Mouse (Mus musculus): ENCODE measurements at regions not wholly inside any gene's neighbourhood (a gene's known extent, or its start where the extent isn't known, plus 50 kb on each side); places are given as distances from the start of the nearest gene placed in this dataset.

DNA sequence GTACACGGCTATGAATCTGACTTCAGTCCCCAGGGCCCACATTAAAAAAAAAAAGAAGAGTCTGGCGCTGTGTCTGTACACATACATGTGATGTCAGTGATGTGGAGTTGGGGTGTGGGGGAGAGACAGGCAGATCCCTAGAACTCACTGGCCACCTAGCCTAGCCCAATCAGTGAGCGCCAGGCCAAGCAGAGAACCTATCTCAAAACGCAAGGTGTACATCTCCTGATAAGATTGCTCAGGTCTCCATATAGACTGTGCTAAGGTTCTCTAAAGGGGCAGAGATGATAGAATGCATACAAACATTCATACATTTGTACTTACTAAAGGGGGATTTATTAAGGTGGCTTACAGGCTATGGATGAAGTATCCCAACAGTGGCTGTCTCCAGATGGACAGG, 225.5 kb upstream of the Hs6st1 start:
- no peak for DNase-seq

GRCm38 (mm10) chr1:35843566-35843965, 224.6 kb upstream of the Hs6st1 start:
- peak; percentile 31 for DNase-seq

DNA sequence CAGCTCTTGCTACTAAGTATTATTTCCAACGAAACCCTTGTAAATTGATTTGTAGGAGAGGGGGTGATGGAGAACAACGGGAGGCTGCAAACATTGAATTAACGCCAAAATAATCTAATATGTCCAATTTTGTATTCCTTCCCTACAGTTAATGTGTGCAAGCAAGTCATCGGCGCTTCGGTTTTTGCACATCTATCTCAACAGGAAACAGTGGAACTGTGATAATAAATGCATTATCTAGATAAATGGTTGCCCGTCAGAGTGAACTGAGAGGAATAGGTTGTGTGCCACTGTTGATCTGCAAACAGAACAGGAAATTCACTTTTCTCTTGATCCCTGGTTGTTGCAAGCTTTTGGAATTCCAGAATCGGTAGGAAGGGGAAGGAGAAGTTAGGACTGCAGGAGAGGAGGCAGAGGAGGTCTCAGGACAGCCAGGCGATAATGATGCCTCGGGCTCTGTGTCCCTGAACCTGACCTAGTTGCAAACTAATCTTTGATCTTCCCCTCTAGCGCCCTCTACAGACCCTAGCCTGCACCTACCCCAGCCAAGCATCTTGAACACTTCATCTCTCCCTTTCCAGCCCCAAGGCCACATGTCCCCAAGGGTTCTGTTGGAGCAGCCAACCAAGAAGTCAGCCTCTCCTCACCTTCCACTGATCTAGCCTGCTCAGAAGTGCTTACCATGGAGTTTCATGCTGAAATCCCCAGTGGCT, 221.8 kb upstream of the Hs6st1 start:
- DNase-seq = no peak

DNA sequence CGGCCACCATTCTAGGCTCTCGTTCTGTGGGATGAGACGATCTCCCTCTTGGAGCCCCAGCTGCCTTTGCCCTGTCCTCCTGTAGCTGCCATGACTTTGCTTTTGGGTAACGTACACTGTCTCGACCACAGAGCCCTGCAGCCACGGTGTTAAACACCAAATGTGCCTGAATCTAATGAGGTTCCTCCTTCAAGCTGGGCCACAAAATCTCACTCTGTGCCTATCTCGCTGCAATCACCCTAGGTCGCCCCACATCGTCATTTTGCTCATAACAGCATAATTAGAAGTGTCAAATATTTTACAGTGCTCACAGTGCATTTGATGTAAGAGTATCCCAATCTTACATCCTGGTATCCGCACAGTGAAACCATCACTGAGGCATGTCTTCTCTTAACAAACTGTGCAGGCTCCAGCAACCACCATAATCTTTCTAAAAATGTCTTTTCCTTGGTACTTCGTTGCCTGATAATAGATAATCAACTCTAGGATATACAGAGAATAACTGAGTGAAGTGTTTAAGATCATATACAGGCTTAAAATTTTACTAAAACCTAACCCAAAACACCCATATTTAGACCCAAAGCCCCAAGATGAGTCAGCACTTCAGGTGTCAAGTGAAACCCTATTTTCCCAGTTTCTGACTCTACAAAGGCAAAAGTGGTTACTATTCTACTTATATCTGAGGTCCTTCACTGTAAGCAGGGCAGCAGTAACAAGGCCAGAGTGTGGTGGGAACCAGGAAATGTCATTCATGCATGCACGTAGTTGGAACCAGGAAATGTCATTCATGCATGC, 219.8 kb upstream of the Hs6st1 start:
- no peak for DNase-seq

- no peak for DNase-seq
Observed at GRCm38 (mm10) chr1:35849406-35850190, 218.6 kb upstream of the Hs6st1 start.

DNA sequence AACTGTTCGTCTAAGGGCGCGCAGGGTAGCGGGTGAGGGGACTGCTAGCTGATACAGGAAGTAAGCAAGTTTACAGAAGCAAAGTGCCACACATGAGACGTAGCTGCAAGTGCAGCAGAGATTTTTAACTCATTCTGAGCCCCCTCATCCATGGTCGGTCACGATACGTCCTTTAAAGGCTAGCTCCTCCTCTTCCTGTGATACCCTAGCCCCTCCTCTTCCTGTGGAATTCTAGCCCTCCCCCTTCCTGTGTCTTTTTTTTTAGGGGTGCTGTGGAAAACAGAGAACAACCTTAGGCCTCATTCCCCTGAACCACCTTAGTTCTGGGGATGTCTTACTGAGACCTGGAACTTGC, 218.0 kb upstream of the Hs6st1 start:
- no peak for DNase-seq

DNA sequence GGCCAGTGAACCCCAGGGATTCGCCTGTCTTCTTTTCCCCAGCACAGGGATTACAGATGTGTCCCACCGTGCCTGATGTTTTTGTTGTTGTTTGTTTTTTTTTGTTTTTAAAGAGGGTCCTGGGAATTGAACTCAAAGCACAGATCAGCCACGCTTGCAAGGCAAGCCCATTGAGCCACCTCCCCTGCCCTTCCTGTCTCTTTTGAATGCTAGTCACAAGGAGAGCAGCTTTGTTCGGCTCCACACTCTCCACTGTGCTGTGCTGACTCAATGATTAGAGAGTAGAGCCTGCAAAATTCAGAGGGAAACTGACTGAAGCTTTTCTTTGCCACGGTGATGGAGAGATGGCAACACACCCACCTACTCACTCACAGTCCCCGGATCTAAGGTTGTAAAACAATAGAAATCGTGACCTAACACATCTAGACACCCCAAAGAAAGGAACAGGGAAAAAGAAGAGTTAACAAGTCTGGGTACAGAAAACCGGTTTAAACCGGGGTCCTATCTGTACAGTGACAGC, 217.6 kb upstream of the Hs6st1 start:
- DNase-seq = no peak

DNA sequence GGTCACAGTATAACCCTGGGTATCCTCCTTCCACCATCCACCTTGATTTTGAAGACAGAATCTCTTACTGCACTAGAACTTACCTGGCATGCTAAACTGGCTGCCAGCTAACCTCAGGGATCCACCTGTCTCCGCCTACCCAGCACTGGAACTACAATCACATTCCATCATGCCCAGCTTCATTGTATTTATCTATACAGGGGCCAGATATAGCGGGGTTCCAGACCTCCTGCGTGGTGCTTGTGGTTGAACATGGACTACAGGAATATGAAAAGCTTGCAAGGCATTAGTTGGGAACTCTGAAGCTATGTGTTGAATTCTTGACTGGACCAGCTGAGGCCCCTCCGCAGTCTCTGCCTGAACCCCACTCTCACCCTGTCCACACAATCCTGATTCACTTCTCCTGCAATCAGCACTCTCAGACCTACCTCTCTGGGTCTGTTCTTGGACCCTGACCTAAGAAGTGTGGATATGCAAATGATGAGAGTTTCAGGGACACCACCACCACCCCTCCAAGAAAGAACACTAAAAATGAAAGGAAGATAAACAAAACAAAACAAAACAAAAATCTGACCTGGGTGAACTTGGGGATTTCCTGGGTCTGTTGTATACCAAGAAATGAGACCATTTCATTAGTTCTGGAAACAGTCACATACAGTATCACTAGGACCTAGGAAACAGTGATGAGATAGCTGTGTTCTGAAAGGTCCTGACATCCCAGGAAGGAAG, 216.4 kb upstream of the Hs6st1 start:
- no peak for DNase-seq

GRCm38 (mm10) chr1:35853018-35853417, 215.2 kb upstream of the Hs6st1 start:
- DNase-seq = no peak

- DNase-seq = no peak
Observed at GRCm38 (mm10) chr1:35855650-35856049, 212.6 kb upstream of the Hs6st1 start.

- DNase-seq = no peak
Observed at GRCm38 (mm10) chr1:35858342-35858741, 209.9 kb upstream of the Hs6st1 start.

GRCm38 (mm10) chr1:35860779-35861178, 207.4 kb upstream of the Hs6st1 start:
- no peak for DNase-seq

- DNase-seq = no peak
Observed at GRCm38 (mm10) chr1:35862196-35862595, 206.0 kb upstream of the Hs6st1 start.

GRCm38 (mm10) chr1:35862661-35863060, 205.5 kb upstream of the Hs6st1 start:
- DNase-seq = no peak

DNA sequence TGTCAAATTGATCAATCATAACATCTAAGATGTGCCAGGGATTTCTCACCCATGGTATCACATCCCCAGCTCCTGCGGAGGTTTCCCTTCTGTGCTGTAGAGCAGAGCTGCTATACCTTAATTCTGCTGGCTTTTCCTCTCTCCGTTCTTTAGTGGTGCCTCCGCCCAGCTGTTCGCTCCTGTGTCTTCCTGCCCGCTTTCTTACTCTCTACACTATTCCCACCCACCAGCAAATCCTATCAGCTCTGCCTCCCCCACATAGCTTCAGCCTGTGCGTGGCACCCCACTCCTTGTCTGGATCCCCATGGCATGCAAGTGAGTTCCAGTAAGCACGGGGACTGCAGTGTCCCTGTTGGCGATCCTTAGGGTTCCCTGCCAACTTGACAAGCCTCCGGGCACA, 204.0 kb upstream of the Hs6st1 start:
- peak; percentile 38 for DNase-seq

DNA sequence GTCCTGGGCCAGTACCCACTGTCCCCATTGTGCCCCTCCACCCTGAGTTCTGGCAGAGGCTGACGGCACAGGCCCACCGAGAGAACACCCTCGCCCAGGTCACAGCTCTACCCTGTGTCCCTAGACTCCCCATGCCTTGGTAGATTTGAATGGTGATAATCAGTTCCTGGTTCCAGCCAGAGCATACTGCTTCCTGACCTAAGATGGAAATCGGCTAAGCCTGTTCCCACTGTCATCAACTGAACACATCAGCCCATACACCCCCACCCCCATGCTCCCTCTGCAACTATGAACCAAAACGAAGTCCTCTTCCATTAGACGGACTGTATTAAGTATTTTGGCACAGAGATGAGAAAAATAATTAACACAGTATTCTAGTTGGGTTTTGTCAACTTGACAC, 202.9 kb upstream of the Hs6st1 start:
- DNase-seq = no peak

GRCm38 (mm10) chr1:35866643-35867042, 201.6 kb upstream of the Hs6st1 start:
- DNase-seq = no peak

DNA sequence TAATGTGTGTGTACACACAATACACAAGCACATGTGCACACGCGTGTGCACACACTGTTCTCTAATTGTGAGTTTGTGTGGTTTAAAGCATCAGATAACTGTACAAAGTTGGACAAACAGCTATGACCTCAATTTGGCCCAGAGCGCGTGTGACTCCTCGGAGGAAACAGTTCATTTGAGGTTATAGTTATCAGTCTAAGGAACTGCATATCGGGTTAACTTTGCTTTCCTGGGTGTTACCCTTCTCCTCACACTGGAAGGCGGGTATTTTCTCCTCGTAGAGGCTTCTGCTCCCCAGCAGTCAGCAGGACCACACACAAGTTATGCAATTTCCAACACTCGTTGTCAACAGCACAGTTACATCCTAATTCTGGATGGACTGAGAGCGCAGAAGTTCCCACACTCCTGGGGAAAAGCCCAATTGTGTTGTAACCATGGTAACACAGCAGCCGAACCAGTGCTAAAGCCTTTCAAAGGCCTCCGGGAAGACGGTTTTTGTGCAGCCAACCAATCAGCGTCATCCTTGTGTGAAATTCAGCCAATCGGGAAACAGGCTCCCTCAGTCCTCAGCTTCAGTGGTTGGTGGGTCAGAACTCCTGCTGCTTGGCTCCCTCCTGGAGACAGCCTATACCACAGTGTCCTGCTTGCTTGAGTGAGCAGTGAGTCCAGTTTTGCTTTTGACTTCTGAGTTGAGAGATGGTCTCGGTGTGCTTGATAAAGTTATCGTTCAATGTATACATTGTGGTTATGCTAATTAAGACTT, 198.6 kb upstream of the Hs6st1 start:
- peak; percentile 83 for DNase-seq

DNA sequence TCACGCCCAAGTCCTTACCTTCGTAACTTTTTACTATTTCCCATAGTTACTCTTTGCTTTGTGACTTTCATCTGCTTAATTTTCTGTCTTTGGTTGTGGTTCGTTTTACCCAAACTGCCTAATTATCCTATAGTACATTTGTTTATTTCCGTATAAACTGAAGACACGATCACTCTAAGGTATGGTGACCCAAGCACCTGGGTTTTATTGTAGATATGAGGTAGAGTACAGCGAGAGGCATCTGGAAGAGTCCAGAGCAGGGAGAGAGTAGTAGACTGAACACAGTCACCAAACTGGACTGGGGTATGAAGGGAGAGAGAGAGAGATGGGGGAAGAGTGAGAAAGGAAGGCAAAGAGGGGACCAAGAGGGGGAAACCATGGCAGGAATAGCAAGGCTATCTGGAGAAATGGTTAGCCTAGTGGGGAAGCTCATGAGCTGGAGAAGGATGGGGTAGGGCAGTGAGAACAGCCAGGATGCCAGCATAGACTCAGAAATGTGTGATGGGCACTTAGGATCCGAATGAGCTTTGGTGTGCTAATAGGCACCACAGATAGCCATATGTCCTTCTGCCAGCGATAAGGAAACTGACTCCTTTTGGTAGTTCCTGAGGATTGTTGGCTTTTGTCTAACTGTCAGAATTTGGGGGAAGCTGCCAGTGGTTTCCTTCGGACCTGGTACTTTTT, 197.9 kb upstream of the Hs6st1 start:
- no peak for DNase-seq

DNA sequence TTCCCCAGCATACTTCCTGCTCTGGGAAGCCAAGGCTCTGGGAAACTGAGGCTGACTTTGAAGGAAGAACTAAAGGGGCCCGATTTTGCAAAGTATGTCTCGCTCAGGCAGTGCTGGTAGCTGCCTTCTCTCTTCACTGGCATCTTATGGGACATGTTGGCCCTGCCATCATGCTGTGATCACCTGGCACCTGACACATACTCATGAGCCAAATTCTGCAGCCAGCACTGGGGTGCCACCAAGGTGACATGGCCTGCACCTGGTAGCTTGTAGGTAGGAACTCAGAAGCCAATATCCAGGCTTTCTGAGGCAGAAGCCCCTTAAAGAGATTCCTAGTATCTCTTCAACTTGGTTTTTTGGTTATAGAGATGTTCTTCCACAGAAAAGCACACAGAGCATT, 195.2 kb upstream of the Hs6st1 start:
- no peak for DNase-seq

GRCm38 (mm10) chr1:35875210-35875811, 192.9 kb upstream of the Hs6st1 start:
- DNase-seq = no peak

All from right cerebral cortex, postnatal 25 days (tissue).